ENCODE assay signal across 23 mouse cellular contexts in genomic region chrX:96042193-96042592, GRCm38 (mm10).
"Had no signal": no experiment of that assay in that cellular context is flagged by ENCODE, and none has a peak within 500 bp of the region (broad histone marks: within the 10 kb centered on the region; RNA-seq: fewer than 3 reads in every experiment).

No protein-coding gene starts in this region.

- H3K27me3 ChIP-seq: liver, embryonic 15.5 days; lung, embryonic 15.5 days; midbrain, embryonic 13.5 days; neural tube, embryonic 13.5 days; stomach, embryonic 15.5 days had no signal

- ATAC-seq: midbrain, embryonic 13.5 days; midbrain, embryonic 16.5 days had no signal

- H3K9me3 ChIP-seq: kidney, embryonic 15.5 days; liver, embryonic 15.5 days; lung, embryonic 15.5 days; midbrain, embryonic 13.5 days; neural tube, embryonic 13.5 days; stomach, embryonic 15.5 days had no signal

- H3K9ac ChIP-seq: kidney, embryonic 15.5 days; liver, embryonic 15.5 days; lung, embryonic 15.5 days; midbrain, embryonic 13.5 days; neural tube, embryonic 13.5 days; stomach, embryonic 15.5 days had no signal

- H3K4me2 ChIP-seq: kidney, embryonic 15.5 days; liver, embryonic 11.5 days; liver, embryonic 15.5 days; lung, embryonic 15.5 days; midbrain, embryonic 13.5 days; neural tube, embryonic 13.5 days; stomach, embryonic 15.5 days had no signal

- DNase-seq: kidney, adult 8-10 months; kidney, postnatal 10 days; kidney, postnatal 36 days; layer of hippocampus, postnatal 36 days; lung, adult 18-20 months; lung, postnatal 14 days; lung, postnatal 4 days; retina, postnatal 1 day; right cerebral cortex, postnatal 25 days; spleen, adult 18-20 months; thymus, adult 18-20 months; thymus, postnatal 36 days had no signal

- H3K4me1 ChIP-seq: kidney, embryonic 15.5 days; liver, embryonic 15.5 days; lung, embryonic 15.5 days; midbrain, embryonic 13.5 days; neural tube, embryonic 13.5 days; stomach, embryonic 15.5 days had no signal

- H3K36me3 ChIP-seq: kidney, embryonic 15.5 days; liver, embryonic 15.5 days; lung, embryonic 15.5 days; midbrain, embryonic 13.5 days; neural tube, embryonic 13.5 days; stomach, embryonic 15.5 days had no signal

- H3K27ac ChIP-seq: kidney, embryonic 15.5 days; layer of hippocampus, adult 2 months; left cerebral cortex, adult 2 months; liver, embryonic 15.5 days; lung, embryonic 15.5 days; midbrain, embryonic 13.5 days; neural tube, embryonic 13.5 days; stomach, embryonic 15.5 days had no signal

- H3K4me3 ChIP-seq: kidney, embryonic 15.5 days; layer of hippocampus, adult 2 months; left cerebral cortex, adult 2 months; liver, embryonic 15.5 days; lung, embryonic 15.5 days; midbrain, embryonic 13.5 days; myocyte; neural tube, embryonic 13.5 days; stomach, embryonic 15.5 days had no signal
